Mouse (Mus musculus): ENCODE measurements at regions not wholly inside any gene's neighbourhood (a gene's known extent, or its start where the extent isn't known, plus 50 kb on each side); places are given as distances from the start of the nearest gene placed in this dataset.

DNA sequence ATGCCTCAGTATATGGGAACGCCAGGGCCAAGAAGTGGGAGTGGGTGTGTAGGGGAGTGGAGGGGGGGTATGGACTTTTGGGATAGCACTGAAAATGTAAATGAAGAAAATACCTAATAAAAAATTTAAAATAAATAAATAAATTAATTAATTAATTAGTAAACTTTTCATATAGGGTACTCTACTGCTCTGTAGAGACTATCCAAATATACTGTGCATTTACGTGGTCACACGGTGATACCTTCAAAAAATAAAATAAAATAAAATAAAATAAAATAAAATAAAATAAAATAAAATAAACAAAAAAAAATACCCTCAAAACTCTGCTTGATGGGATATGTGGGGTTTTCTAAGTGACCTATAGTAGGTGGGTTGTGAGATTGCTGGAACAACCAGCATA, 479.2 kb upstream of the Atp2b1 start:
- TF ChIP-seq CTCF (IDR thresholded peaks at IDR 0.05; ENCODE audit: borderline replicate concordance, insufficient read depth, low read length) (no peak), POLR2A (IDR thresholded peaks at IDR 0.05; ENCODE audit: low read depth, low read length) (no peak)

Data from embryonic fibroblast, embryonic 13.5 days (primary cell).